Mouse (Mus musculus) bone marrow macrophage, adult 2 months (primary cell): ENCODE measurements at regions not wholly inside any gene's neighbourhood (a gene's known extent, or its start where the extent isn't known, plus 50 kb on each side); places are given as distances from the start of the nearest gene placed in this dataset.

Experiments used
- CTCF ChIP-seq: IDR thresholded peaks from 2 replicates; pipeline ENCODE4 v1.5.1; 2012; ENCODE audit warnings: low read depth, mild to moderate bottlenecking, low read length, moderate library complexity
- POLR2A ChIP-seq: IDR thresholded peaks from 2 replicates; pipeline ENCODE4 v1.6.1; 2012; ENCODE audit warnings: mild to moderate bottlenecking, low read depth, low read length, borderline replicate concordance

- TF ChIP-seq CTCF, result no peak
- no peak for TF ChIP-seq POLR2A
Measured at GRCm38 (mm10) chr7:37078140-37078539, 380.2 kb downstream of the Tshz3 start.
